Mouse (Mus musculus) heart, adult 2 months (tissue): ENCODE measurements around the gene Btbd1.

Source experiments
- CTCF ChIP-seq: fragments of 200-600 bp; IDR thresholded peaks from 2 replicates; pipeline ENCODE4 v1.8.1; 2022; ENCODE audit warnings: antibody characterized with exemption, mild to moderate bottlenecking, moderate library complexity
- EP300 ChIP-seq: fragments of 200-500 bp; IDR thresholded peaks from 2 replicates; pipeline ENCODE4 v1.6.1; 2011; ENCODE audit warnings: low read depth, low read length, control low read depth; ENCODE audit not compliant: insufficient read depth
- POLR2A ChIP-seq: fragments of 200-500 bp; IDR thresholded peaks from 2 replicates; pipeline ENCODE4 v1.6.1; 2011; ENCODE audit warnings: mild to moderate bottlenecking, low read depth, low read length, control low read depth; ENCODE audit not compliant: insufficient read depth

DNA sequence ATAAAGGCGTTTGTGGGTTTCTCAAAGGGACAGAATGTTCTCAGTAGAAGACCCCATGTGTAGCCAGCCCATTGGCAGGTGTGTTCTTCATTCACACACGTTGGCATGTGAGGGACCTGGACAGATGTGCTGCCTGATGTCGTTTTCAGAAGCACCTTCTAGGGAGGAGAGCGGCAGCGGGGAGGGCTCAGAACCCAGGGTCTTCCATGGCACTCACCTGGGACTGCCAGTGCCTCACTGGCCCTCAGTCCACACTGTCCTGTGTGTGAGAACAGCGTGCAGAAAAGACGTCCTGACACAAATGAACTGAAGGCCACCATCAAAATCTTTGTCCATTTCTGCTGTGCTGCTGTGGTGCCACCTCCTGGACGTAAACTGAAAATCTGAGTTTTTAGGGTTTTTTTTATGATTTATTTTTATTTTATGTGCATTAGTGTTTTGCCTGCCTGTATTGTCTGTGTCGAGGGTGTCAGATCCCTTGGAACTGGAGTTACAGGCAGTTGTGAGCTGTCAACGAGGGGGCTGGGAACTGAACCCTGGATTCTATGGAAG lies 51.5 kb downstream of the Btbd1 start:
- TF ChIP-seq POLR2A (no peak), EP300 (no peak), CTCF (peak; percentile 56)
